Mouse (Mus musculus) testis, adult 2 months (tissue): Measurements from ENCODE around the gene Idua. TPM values are rescaled to one million over a fixed set of nuclear protein-coding genes. Genes with fewer than 3 reads are reported as not detected.
A peak's percentile ranks its signal among the peaks of the same experiment; 100 is the strongest.

Source experiments
- H3K27ac ChIP-seq: fragments of 200-500 bp; 2 replicates; pipeline ENCODE4 v1.5.1; 2012; ENCODE audit warnings: low read depth, low read length; ENCODE audit not compliant: control insufficient read depth, insufficient read depth
- H3K27me3 ChIP-seq: fragments of 200-500 bp; 2 replicates; pipeline ENCODE4 v1.6.1; 2012; ENCODE audit warnings: mild to moderate bottlenecking, low read length, moderate library complexity; ENCODE audit not compliant: control insufficient read depth, insufficient read depth
- H3K36me3 ChIP-seq: fragments of 200-500 bp; 2 replicates; pipeline ENCODE4 v1.6.1; 2012; ENCODE audit warnings: mild to moderate bottlenecking, low read length; ENCODE audit not compliant: control insufficient read depth, insufficient read depth
- H3K4me1 ChIP-seq: fragments of 200-500 bp; 2 replicates; pipeline ENCODE4 v1.6.1; 2012; ENCODE audit warnings: low read length; ENCODE audit not compliant: control insufficient read depth, insufficient read depth
- H3K4me3 ChIP-seq: fragments of 200-500 bp; 2 replicates; pipeline ENCODE4 v1.5.1; 2012; ENCODE audit warnings: low read depth, mild to moderate bottlenecking, low read length, moderate library complexity, mixed read lengths; ENCODE audit not compliant: control insufficient read depth
- CTCF ChIP-seq: fragments of 200-500 bp; IDR thresholded peaks from 2 replicates; pipeline ENCODE4 v1.5.1; 2012; ENCODE audit warnings: low read depth, mild to moderate bottlenecking, inconsistent platforms, low read length, moderate library complexity; ENCODE audit not compliant: control insufficient read depth, insufficient read depth, insufficient replicate concordance
- POLR2A ChIP-seq: fragments of 200-500 bp; IDR thresholded peaks from 2 replicates; pipeline ENCODE4 v1.6.1; 2012; ENCODE audit warnings: low read depth, mild to moderate bottlenecking, inconsistent platforms, low read length, moderate library complexity; ENCODE audit not compliant: control insufficient read depth
- polyA plus RNA-seq: library from polyadenylated mRNA; depleted of rRNA; stranded (reverse); fragments of >200 nt; gene quantifications from 2 replicates; pipeline ENCODE4 v1.2.3, GENCODE M21; 2012

Idua gene
- polyA plus RNA-seq, 1 experiment = 3.6 TPM

GRCm38 (mm10) chr5:108713691-108714090 lies 53.6 kb downstream of the Idua start:
- TF ChIP-seq CTCF (no peak), POLR2A (no peak)
- Histone ChIP-seq H3K27ac (no peak overlapping the region), H3K4me3 (no peak overlapping the region), H3K4me1 (peaks cover 9% of the 10 kb centered on the region; the same call in 1 of the 2 replicates), H3K27me3 (no peaks in the 10 kb centered on the region), H3K36me3 (no peaks in the 10 kb centered on the region)

- no peak overlapping the region for H3K4me3 ChIP-seq
- no peaks in the 10 kb centered on the region for H3K27me3 ChIP-seq
- H3K36me3 ChIP-seq = no peaks in the 10 kb centered on the region
These were observed 54.0 kb downstream of the Idua start for GRCm38 (mm10) chr5:108714149-108714548.

GRCm38 (mm10) chr5:108715974-108716373 lies 55.8 kb downstream of the Idua start:
- TF ChIP-seq POLR2A = no peak
- no peak for TF ChIP-seq CTCF
- peaks cover 5% of the 10 kb centered on the region; the same call in 1 of the 2 replicates for H3K4me1 ChIP-seq
- H3K36me3 ChIP-seq = no peaks in the 10 kb centered on the region
- H3K4me3 ChIP-seq = no peak overlapping the region
- no peak overlapping the region for H3K27ac ChIP-seq
- H3K27me3 ChIP-seq = no peaks in the 10 kb centered on the region

More at GRCm38 (mm10) chr5:108714149-108714548, 54.0 kb downstream of the Idua start:
- Histone ChIP-seq H3K4me1 (peaks cover 8% of the 10 kb centered on the region; the same call in 1 of the 2 replicates), H3K27ac (no peak overlapping the region)
- TF ChIP-seq POLR2A (no peak), CTCF (no peak)

GRCm38 (mm10) chr5:108718051-108718450 lies 57.9 kb downstream of the Idua start:
- Histone ChIP-seq H3K27ac (no peak overlapping the region), H3K4me1 (peaks cover 5% of the 10 kb centered on the region; the same call in 1 of the 2 replicates), H3K4me3 (no peak overlapping the region), H3K36me3 (no peaks in the 10 kb centered on the region), H3K27me3 (no peaks in the 10 kb centered on the region)
- TF ChIP-seq POLR2A = no peak
- TF ChIP-seq CTCF = no peak

GRCm38 (mm10) chr5:108719761-108720160 lies 59.6 kb downstream of the Idua start:
- no peak for TF ChIP-seq POLR2A
- no peak for TF ChIP-seq CTCF
- H3K27ac ChIP-seq = no peak overlapping the region
- no peaks in the 10 kb centered on the region for H3K36me3 ChIP-seq
- H3K4me3 ChIP-seq = no peak overlapping the region
- H3K27me3 ChIP-seq = no peaks in the 10 kb centered on the region
- H3K4me1 ChIP-seq = no peaks in the 10 kb centered on the region; the same call in 1 of the 2 replicates

- H3K27ac ChIP-seq = no peak overlapping the region
- H3K4me3 ChIP-seq = no peak overlapping the region
- no peaks in the 10 kb centered on the region; the same call in 1 of the 2 replicates for H3K36me3 ChIP-seq
- TF ChIP-seq CTCF = no peak
- TF ChIP-seq POLR2A = no peak
- no peaks in the 10 kb centered on the region for H3K4me1 ChIP-seq
- H3K27me3 ChIP-seq = no peaks in the 10 kb centered on the region
These were observed 63.9 kb downstream of the Idua start for GRCm38 (mm10) chr5:108724006-108724405.

- H3K27me3 ChIP-seq = no peaks in the 10 kb centered on the region
- no peak overlapping the region for H3K27ac ChIP-seq
- no peaks in the 10 kb centered on the region; the same call in 1 of the 2 replicates for H3K36me3 ChIP-seq
- H3K4me1 ChIP-seq = no peaks in the 10 kb centered on the region
- TF ChIP-seq CTCF (peak; percentile 69; the same call in 1 of the 2 replicates), POLR2A (no peak)
- H3K4me3 ChIP-seq = no peak overlapping the region
These were observed 66.6 kb downstream of the Idua start for GRCm38 (mm10) chr5:108726557-108727248.
